Mouse (Mus musculus) spleen, postnatal 4 days (tissue): Measurements from ENCODE around the gene C530008M17Rik.
A peak's percentile ranks its signal among the peaks of the same experiment; 100 is the strongest.

ENCODE experiments used
- DNase-seq, 2 experiments: peaks; one replicate each; pipeline ENCODE4 v3.0.0; 2022; ENCODE audit warnings: low spot score in 2 of 2

Gene C530008M17Rik

DNA sequence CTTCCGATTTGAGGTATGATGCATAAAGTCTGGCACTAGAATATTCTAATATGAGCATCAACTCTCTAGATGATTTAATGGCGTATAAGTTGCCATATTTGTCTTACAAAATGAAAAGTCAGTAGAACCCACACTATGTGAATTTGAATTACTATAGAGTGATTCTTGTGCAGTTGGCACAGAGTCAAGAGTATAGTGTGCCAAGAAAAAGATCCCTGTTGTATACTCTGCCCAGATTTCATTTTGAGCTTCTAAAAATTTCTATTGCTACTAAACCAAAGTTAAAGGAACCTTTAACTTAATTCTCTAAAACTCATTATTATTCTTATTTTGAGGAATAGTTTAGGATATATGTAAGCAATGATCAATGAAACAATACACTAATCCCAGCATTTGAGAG, at the start of gene C530008M17Rik:
Gene C530008M17Rik (plus strand): TSS at position 301 of the 400 bp plus-strand sequence.
- DNase-seq: no peak

DNA sequence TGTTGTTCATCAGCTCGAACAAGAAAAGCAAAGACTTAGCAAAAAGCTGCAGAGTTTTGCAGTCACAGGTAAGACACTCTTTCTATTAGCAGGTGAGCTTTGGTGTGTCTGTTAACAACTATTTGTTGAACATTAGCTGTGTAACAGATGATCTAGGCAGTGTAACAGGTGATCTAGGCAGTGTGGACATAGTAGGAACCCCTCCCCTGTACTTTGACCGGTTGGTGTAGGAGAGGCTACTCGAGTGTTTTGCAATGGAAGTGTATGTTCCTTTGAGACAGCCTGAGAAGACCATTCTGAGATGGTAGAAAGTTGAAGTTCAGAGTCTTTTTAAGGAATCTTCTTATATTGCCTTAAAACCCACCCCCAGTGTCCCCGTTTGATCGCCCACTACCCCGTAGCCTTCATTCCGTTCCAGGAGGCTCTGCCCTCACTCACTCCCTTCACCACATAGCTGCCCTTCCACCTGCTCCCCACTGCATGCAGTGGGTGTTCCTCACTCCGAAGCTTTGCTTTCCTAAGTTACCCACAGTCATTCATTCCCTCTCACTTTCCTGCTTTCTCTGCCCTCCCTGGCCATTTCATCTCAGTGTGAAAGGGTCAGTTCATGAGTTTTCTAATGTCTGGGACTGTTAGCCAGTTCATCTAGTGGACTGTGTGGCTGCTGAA, 46.5 kb upstream of the C530008M17Rik start:
- DNase-seq: no peak

DNA sequence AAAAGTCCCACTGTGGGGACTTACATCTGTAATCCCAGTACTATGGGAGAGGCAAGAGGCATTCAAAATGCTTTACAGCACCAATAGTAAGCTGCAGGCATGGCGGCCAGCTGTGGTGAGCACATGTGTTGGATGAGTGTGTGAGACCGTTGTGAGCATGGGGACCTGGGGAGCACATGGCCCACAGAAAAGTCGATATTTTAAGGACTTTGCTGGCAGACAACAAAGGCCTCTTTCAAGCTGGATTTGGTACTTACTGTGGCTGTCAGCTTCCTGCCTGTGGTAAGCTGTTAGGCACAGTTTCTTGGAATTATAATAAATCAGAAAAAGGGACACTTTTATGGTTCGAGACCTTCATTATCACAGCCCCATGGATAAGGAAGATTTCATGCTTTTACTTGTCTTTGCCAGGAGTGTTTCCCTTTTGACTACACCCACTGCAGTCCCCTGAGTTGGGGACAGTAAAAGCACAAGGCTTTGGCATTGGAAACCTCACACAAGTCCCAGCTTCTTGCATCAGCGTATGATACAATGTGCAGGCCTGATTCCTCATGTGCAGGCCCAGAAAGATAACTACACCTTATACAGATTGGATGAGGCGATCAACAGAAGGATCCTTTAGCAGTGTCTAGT, 43.3 kb upstream of the C530008M17Rik start:
- DNase-seq: no peak

DNA sequence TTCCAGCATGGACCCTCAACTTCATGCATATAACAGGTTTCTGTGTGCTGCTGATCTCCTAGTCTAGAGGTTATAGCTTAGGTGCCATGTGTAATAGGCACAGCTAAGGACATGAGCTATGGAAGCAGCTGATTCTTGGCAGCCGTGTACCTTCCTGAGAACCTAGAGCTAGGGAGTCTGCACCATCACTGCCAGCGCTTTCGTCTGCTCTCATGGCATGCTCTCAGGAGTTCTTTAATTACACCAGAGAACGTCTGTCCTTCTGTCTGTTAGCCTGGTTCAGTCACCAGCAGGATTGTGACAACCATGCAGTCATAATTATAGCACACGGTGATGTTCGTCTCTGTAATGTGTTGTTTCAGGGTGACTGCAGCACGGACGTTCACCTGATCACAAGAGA, 41.0 kb upstream of the C530008M17Rik start:
- no peak for DNase-seq

DNA sequence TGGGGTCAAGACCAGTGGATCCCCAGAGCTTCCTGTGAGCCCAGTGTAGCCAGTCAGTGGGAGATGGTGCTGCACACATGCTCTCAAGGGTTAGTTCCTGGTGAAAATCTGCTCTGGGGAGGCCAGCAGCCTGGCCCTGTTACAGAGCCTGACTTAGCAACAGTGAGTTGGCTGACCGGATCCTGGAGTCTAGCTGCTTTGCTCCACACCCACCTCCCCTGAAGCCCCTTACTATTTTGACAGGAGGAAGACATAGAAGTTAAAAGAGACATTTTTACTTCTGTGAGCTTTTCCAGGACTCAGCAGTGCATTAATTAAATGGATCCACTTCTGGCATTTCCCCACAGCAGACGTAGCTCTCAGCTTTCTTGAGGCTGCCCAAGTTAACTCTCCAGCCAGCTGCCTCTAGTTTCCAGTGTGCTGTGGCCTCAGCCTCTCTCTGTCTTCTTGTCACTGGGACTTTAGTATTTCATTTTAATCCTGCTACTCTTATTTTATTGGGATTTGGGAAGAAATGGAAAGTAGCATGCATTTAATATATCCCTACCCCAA, 40.0 kb upstream of the C530008M17Rik start:
- DNase-seq: no peak

DNA sequence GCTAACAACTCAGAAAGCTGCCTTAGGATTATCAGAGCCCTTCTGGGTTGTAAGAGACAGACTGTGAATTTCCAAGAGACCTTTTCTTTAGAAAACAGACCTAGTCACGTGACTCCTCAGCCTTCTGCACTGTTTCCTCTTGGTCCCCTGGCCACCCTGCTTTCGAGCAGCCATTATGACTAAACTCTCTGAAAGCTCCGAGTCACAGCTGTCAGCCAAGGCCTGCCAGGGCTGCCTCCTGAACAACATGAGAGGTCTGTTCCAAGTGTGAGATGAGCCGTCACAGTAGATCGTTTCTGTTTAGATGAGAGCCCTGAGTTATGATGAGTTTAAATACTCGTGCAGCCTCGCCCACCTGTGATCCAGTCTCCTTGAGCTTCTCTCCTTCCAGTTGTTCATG, 37.6 kb upstream of the C530008M17Rik start:
- DNase-seq: no peak

DNA sequence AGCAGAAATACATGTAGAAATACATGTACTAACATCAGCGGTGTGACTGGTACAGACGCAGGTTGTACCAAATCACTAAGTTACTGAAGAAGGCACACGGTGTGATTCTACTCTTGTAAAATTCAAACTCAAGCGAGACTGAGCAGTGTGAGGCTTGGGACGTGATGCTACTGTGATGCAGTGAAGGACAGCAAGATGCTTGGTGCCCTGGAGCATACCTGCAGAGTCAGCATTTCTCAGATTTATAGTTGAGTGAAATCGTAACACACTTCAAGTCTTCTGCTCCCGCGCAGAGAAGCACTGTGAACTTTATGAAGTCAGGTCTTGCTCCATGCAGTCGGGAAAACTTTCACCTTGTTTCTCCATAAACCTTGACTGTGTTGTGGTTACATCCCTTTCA, 32.6 kb upstream of the C530008M17Rik start:
- no peak for DNase-seq

DNA sequence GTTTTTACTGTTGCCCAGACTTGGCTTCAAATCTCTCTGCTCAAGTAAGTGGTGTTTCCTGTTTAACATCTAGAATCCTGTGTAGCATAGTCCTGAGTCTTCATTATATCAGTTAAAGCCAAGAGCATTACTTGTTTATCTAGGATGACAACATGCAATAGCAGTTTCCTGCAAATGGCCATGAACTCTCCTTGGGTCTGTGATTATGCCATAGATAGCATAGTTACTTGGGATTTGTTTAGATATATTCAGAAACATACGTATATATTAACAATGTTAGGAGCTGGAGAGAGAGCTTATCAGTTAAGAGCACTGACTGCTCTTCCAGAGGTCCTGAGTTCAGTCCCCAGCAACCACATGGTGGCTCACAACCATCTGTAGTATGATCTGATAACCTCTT, 28.5 kb upstream of the C530008M17Rik start:
- DNase-seq: no peak

DNA sequence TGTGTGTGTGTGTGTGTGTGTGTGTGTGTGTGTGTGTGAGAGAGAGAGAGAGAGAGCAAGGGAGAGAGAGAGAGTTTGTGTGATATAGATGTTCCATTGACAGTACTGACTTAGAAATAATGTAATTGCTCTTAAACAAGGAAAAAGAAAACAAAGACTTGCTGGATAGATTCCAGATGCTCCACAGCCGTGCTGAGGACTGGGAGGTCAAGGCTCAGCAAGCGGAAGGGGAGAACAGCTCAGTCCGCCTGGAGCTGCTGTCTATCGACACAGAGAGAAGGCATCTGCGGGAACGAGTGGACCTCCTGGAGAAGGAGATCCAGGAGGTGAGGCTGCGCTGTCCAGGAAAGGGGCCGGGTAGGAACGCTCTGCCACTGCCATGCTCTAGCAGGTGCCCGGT, 22.3 kb upstream of the C530008M17Rik start:
- DNase-seq: no peak

DNA sequence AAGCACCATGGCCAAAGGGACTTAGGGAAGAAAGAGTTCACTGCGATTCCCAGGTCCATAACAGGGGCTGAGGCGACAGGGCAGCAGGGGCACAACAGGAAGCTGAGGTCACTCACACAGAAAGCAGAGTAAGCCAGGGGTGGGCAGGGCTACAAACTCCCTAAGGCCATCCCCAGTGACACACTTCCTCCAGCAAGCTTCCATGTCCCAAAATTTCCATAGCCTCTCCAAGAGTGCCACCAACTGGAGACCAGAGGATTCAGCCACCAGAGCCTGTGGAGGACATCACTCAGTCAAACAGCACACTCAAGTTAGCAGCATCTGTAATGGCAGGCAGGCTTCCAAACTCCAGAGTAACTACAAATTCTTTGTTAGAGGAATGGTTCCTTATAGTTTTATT, 20.7 kb upstream of the C530008M17Rik start:
- no peak for DNase-seq

DNA sequence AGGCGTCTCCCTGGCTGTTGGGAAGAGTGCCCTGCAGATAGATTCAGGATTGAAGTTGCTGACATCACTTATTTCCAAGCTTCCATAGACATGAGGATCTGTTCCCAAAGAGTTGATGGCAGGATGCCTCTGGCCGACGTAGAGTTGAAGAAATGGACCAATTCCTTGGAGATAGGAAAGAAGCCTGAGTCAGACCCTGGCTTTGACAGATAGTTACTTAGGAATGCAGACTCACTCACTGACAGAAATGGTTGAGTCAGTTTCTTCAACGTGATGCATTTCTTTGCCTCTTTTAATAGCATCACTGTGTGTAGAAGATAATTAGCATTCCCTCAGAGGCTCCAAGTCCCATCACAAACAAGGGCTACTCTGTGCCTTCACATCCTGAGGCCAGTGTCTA, 14.2 kb upstream of the C530008M17Rik start:
- no peak for DNase-seq

DNA sequence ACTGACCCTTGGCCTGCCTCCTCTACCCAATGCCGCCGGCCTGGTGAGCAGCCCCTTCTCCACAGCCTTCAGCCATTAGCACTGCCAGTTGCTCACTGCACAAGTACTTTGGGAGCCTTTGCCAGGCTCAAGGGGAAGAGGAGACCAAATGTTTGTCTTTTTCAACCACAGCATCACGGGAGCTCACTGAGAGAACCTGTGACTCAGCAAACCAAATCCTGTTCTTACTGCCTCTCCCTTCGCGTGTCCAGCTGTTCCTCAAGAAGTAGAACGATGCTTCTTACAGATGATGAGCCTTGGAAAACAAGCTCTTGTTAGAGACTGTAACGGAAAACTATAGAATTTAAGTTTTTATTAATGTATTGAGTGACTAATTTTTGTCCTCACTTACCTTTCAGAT, 12.1 kb upstream of the C530008M17Rik start:
- no peak for DNase-seq

DNA sequence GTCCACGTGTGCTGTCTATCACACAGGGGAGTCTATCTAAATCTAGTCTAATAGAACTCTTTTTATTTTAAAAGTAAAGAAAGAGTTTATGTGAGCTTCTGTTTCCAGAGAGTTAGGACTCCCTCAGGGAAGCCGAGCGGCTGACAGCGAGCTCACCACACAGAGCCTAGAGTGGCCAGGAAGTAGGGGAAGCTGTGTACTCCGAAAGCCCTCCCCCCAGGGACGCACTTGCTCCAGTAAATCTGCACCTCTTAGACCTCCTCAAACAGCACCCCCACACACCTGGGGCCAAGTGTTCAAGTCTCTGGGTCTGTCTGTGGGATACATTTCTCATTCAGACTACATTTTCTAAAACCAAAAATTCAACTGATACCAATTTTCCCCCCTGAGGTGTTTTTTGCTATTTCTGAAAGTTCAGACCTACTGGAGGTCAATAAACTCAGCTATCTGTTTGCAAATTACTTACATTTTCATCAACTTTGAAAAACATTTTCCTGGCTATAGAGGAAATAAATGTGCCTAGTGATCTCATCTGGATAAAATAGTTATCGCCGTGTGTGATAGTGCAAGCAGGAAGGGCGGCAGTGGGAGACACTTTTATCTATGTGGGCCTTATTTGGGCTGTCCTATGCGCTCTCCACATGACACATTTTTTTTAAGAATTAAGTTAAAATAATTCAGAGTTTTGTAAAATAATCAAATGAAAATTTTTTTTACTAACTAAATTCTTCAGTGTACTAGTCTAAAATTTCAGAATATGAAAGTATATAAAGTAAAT, 11.0 kb upstream of the C530008M17Rik start:
- peak in 1 of 2 experiments; percentile 49 for DNase-seq

DNA sequence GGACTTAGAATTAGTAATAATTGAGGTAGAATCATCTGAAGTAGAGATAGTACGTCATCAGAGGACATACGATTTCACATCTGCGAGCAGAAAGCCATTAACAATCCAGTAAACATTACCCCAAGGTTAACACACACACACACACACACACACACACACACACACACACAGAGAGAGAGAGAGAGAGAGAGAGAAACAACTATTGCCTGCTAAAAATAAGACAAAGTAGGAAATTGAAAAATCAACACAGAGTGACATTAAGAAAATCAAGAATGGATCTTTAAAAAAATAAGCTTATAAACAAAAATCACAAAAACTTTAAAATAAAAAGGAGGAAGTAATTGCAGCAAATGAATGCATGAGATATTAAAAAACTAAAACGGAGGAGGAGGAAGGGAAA, 6.4 kb upstream of the C530008M17Rik start:
- DNase-seq: no peak

DNA sequence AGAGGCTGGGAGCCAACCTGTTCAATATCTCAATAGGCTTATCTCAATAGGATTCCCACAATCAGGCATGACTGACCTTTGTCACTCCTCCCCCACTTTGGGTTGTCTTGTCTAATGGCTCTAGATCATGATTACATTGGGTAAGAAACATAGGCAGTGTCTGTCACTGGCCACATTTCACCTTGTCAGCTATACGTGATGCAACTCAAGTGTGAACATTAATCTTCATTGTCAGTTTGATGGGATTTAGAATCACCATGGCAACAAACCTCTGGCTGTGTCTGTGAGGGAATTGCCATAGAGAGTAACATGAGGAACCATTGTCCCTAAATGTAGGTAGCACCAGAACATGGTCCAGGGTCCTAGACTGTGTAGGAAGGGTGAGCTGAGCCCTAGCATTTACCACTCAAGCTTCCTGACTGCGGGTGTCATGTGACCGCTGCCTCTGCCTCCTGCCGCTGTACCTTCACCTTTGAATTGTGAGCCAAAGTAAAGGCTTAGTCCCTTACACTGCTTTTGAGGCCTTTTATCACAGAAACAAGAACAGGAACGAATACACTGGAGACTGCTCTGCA, 5.1 kb upstream of the C530008M17Rik start:
- DNase-seq: no peak

DNA sequence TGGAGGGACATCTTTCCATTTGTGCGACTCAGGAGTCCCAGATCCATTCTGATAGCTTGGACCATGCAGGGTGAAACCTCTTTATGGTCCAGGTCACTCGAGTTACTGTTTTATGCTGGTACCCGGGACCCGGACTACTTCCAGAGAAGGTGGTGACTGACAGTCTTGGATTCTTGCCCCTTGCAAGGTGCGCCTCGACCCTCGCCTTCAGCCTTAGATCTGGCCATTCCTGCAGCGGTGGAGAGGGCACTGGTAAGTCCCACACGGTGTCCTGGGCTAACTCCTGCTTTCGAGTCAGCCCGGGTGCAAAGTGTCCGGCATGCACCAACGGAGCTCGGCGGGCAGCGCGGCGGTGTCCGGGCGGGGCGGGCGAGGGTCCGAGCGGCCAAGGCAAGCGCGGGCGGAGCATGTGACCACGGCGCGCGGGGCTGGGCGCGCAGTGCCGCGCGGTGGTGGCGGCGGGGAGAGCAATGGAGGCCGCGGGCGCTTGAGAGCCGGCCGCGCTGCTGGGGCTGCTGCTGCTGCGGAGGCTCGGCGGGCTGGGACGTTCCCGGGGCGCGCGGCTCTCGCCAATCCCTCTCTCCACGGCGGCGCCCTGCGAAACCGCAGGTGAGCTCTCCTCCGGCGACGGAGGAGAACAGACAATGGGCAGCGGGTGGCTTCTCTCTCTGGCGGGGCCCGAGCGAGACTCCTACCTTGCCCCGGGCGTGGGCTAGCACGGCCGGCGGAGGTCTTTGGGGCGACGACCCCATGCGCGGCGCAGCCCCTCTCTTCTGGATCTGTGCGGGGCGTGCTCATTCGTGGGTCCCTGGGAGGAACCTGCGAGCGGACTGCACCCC, 1.2 kb downstream of the C530008M17Rik start:
- peak; percentile 66 to 85 for DNase-seq

DNA sequence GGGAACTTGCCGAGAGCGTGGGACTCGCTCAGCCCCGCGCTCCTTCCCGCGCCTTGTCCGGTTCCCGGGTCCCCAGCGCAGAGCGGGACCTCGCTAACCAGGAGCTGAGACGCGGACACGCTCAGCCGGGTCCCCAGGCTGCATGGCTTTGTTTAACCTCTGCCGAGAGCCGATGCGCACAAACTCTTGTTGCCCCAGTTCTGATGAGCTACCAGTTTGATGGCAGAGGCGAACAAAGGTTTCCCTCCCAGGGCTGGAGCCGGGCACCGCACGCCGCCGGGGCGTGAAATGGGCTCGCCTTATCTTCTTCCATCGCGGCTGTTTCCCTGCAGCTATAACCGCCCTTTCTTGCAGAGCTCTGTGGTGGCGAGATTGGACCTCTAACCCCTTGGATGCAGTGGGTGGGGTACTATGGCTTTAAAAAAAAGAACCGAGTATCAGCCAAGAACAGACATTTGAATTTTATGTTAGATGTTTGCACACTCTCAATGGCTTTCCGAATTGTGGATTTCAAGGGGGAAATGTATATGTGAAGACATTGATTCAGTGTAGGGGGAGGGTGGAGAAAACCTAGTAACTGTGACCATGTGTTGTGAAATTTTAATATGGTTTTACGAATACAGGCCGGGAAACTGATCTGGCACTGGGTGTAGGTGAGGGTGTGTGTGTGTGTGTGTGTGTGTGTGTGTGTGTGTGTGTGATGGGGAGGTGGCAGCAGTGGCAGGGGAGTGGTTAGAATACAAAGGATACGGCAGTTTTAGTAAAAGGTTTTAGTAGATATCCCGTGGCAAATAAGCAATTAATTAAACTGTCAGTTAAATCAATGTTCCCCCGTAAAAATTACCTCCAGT, 2.0 kb downstream of the C530008M17Rik start:
- DNase-seq: peak; percentile 79 to 87

DNA sequence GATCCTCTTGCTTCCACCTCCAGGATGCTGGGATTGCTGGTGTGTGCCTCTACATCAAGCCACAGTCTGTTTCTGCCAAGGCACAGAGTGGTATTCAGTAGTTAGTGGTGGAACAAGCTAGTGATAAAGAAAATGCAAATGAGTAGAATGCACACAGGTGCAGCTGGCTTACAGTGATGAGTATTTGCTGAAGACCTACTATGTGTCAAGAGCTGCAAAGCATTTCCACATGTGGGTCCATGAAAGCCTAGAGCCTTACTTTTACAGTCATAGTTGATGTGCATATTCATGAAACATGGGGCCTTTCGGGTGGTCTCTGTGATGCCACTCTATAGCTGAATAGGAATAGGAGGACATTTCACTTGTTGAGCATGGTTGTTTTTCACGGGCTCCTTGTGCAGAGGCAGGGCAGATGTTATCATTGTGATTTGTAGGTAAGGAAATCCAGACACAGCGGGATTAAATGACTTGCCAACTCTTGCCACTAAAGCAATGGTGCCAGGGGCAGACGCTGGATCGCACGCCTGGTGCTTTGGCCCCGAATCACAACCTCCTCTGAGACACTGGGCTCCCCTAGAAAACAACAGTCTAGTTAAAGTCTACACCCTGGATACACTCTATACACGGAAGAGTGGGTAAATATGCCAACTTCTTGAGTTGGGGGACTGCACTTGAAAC, 3.8 kb downstream of the C530008M17Rik start:
- DNase-seq: no peak

DNA sequence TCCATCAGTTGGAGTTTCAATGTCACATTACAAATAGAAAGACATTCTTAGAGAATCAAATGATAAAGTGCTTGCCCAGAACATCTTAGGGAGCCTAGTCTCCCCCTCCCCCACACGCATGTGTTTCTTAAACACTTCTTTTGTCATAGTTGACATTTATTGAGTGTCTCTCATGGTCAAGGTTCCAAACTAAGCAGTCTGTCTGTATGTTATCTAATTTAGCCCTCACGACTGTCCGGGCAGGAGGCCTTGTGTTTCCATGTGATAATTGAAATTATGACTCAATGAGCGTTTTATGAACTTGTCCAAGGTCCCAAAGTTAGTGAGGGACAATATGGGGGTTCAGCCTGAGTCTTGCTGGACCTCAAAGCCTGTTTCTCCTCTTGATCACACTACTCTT, 5.0 kb downstream of the C530008M17Rik start:
- no peak for DNase-seq

DNA sequence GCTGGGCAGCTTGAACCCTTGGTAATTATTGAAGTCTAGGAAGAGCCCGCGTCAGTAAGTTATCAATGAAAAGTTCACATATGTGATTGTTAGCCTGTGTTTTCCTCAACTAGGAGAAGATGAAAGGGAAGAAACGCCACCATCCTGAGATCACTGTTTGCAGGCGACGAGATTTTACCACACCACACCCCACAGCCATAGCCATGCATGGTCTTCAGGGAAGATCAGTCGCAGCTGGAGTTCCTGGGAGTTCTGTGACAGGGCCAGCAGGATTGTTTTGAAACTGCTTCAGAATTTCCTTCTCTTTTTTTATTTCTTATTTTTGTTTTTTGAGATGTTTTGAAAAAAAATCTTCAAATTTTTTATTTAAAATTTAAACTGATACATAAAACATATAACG, 8.6 kb downstream of the C530008M17Rik start:
- DNase-seq: no peak
